Mouse (Mus musculus) MEL (cell line): Measurements from ENCODE around the gene Ube2o.

ENCODE experiments used
- BHLHE40 ChIP-seq: IDR thresholded peaks from 2 replicates; pipeline ENCODE4 v1.6.1; 2012; ENCODE audit warnings: low read depth, mild to moderate bottlenecking, inconsistent platforms, low read length, improper control_type of control experiment, borderline replicate concordance
- HCFC1 ChIP-seq: IDR thresholded peaks from 2 replicates; pipeline ENCODE4 v1.6.1; 2012; ENCODE audit warnings: low read depth, mild to moderate bottlenecking, inconsistent platforms, low read length, improper control_type of control experiment, moderate library complexity
- MAX ChIP-seq: IDR thresholded peaks from 2 replicates; pipeline ENCODE4 v1.6.1; 2011; ENCODE audit warnings: low read length, improper control_type of control experiment
- POLR2A ChIP-seq, 2 experiments: IDR thresholded peaks; 2 replicates each; pipeline ENCODE4 v1.6.1; 2011 to 2012; ENCODE audit warnings: low read length in 2 of 2, mild to moderate bottlenecking in 2 of 2, control low read depth in 1 of 2, improper control_type of control experiment in 1 of 2, low read depth in 1 of 2, moderate library complexity in 1 of 2; ENCODE audit not compliant: control insufficient read depth in 1 of 2, insufficient read depth in 1 of 2, poor library complexity in 1 of 2
- POLR2AphosphoS5 ChIP-seq: IDR thresholded peaks from 2 replicates; pipeline ENCODE4 v1.6.1; 2012; ENCODE audit warnings: low read depth, borderline replicate concordance, mild to moderate bottlenecking, inconsistent platforms, low read length, moderate library complexity, mixed read lengths
- TAL1 ChIP-seq: IDR thresholded peaks from 2 replicates; pipeline ENCODE4 v1.6.1; 2012; ENCODE audit warnings: mild to moderate bottlenecking, inconsistent platforms, low read length, moderate library complexity, mixed read lengths
- ZNF384 ChIP-seq: IDR thresholded peaks from 2 replicates; pipeline ENCODE4 v1.6.1; 2012; ENCODE audit warnings: low read depth, mild to moderate bottlenecking, inconsistent platforms, low read length, improper control_type of control experiment

- no peak for TF ChIP-seq ZNF384
- no peak for TF ChIP-seq BHLHE40
- no peak for TF ChIP-seq HCFC1
- TF ChIP-seq POLR2AphosphoS5: no peak
- no peak for TF ChIP-seq TAL1
- TF ChIP-seq POLR2A (IDR thresholded peaks at IDR 0.05; ENCODE audit: control insufficient read depth in 1 of 2, insufficient read depth in 1 of 2, low read depth in 1 of 2, low read length in 2 of 2, poor library complexity in 1 of 2): no peak
- TF ChIP-seq MAX: no peak
These were observed 32.0 kb upstream of the Ube2o start for GRCm38 (mm10) chr11:116613234-116613633.
